Comparison of ENCODE assay signal across 18 mouse cellular contexts in genomic region chr15:93285244-93285643, GRCm38 (mm10). TPM values are rescaled to one million over a fixed set of nuclear protein-coding genes. Genes with fewer than 3 reads are reported as not detected.
DNase-seq lines count a peak whose midpoint lies in the region; ATAC-seq lines count a peak whose summit lies in the region.
"Had no signal": no experiment of that assay in that cellular context is flagged by ENCODE, and none has a peak within 500 bp of the region (broad histone marks: within the 10 kb centered on the region; RNA-seq: fewer than 3 reads in every experiment).

No protein-coding gene starts in this region.

- H3K36me3 ChIP-seq in heart, embryonic 10.5 days = peaks cover 42% of the 10 kb centered on the region
- H3K36me3 ChIP-seq in liver, embryonic 15.5 days (replicated peaks) = 0 out of 2 replicates have a peak, but pooled peaks cover 18% of the 10 kb centered on the region

- DNase-seq in adrenal gland, adult 2 months = peak; percentile 43
- no peak for DNase-seq in adrenal gland, adult 8-10 months
- DNase-seq in heart, postnatal 4 days = peak; percentile 21
- no peak for DNase-seq in heart, embryonic 10.5 days (ENCODE audit: low spot score)
- peak; percentile 36 for DNase-seq in gastrocnemius, postnatal 10 days
- no peak for DNase-seq in lung, adult 18-20 months
- no peak for DNase-seq in layer of hippocampus, postnatal 10 days (ENCODE audit: low spot score in 2 of 2)
- DNase-seq: cerebellum, adult 9-11 months; kidney, adult 2 months; kidney, postnatal 14 days; lung, postnatal 14 days had no signal

- no peak for ATAC-seq in liver, embryonic 15.5 days (ENCODE audit: insufficient read depth)
- ATAC-seq: CD4-positive, CD25-positive, alpha-beta regulatory T cell, adult 4 months; forebrain, embryonic 13.5 days had no signal

- WGBS in heart, embryonic 10.5 days = 79% methylated on average over 15 of the region's 15 CpGs
- WGBS in liver, embryonic 15.5 days (ENCODE audit: insufficient replicate concordance) = 70% methylated on average over 15 of the region's 15 CpGs

- H3K4me2 ChIP-seq in liver, embryonic 15.5 days = peak overlapping the region; percentile 11; the same call in 1 of the 2 replicates
- H3K4me2 ChIP-seq: embryonic facial prominence, embryonic 15.5 days; forebrain, embryonic 13.5 days; limb, embryonic 15.5 days; stomach, embryonic 15.5 days had no signal

- H3K9ac ChIP-seq in liver, embryonic 15.5 days = no peak overlapping the region
- H3K9ac ChIP-seq: embryonic facial prominence, embryonic 15.5 days; forebrain, embryonic 13.5 days; limb, embryonic 15.5 days; stomach, embryonic 15.5 days had no signal

- H3K4me3 ChIP-seq in heart, embryonic 10.5 days = no peak overlapping the region
- H3K4me3 ChIP-seq in liver, embryonic 15.5 days (replicated peaks) = no peak overlapping the region
- H3K4me3 ChIP-seq: embryonic facial prominence, embryonic 15.5 days; forebrain, embryonic 13.5 days; limb, embryonic 15.5 days; stomach, embryonic 15.5 days had no signal

- H3K4me1 ChIP-seq in heart, embryonic 10.5 days = no peaks in the 10 kb centered on the region
- H3K4me1 ChIP-seq in liver, embryonic 15.5 days (replicated peaks) = peaks cover 43% of the 10 kb centered on the region
- H3K4me1 ChIP-seq: embryonic facial prominence, embryonic 15.5 days; forebrain, embryonic 13.5 days; limb, embryonic 15.5 days; stomach, embryonic 15.5 days had no signal

- no peaks in the 10 kb centered on the region for H3K27me3 ChIP-seq in heart, embryonic 10.5 days (ENCODE audit: insufficient read depth, poor library complexity, severe bottlenecking)
- no peaks in the 10 kb centered on the region for H3K27me3 ChIP-seq in liver, embryonic 15.5 days
- H3K27me3 ChIP-seq: embryonic facial prominence, embryonic 15.5 days; forebrain, embryonic 13.5 days; limb, embryonic 15.5 days; stomach, embryonic 15.5 days had no signal

- H3K9me3 ChIP-seq in heart, embryonic 10.5 days = no peaks in the 10 kb centered on the region
- no peaks in the 10 kb centered on the region for H3K9me3 ChIP-seq in liver, embryonic 15.5 days (replicated peaks)
- H3K9me3 ChIP-seq: embryonic facial prominence, embryonic 15.5 days; forebrain, embryonic 13.5 days; G1E; limb, embryonic 15.5 days; stomach, embryonic 15.5 days had no signal

- H3K27ac ChIP-seq in heart, embryonic 10.5 days = no peak overlapping the region
- peak overlapping the region; percentile 42; the same call in 1 of the 2 replicates for H3K27ac ChIP-seq in liver, embryonic 15.5 days (replicated peaks)
- H3K27ac ChIP-seq: embryonic facial prominence, embryonic 15.5 days; forebrain, embryonic 13.5 days; limb, embryonic 15.5 days; stomach, embryonic 15.5 days had no signal

RNA-seq across cellular contexts. Expression of gene Gxylt1, which starts 10.3 kb away (rescaled TPM):
- total RNA-seq in adrenal gland, adult 2 months (2021) = 10 to 100 TPM; 22.5 to 46.4 TPM
- polyA plus RNA-seq in adrenal gland, adult 2 months (2012; rRNA removed) = 1.2 and 2.2 TPM in 2 replicates
- total RNA-seq in adrenal gland, adult 8-10 months (2022) = 10 to 100 TPM; 26.5 to 32.2 (median 31.0) TPM
- 10 to 100 TPM; 14.8 to 16.0 TPM for total RNA-seq in heart, postnatal 4 days (2021)
- polyA plus RNA-seq in heart, embryonic 10.5 days (2016; fragmentation: Nextera tagmentation; extraction: Ambion mirVana) = 14.3 and 17.2 TPM in 2 replicates
- total RNA-seq in gastrocnemius, postnatal 10 days (2021) = 1 to 10 TPM; 8.4 to 9.4 TPM
- 2.8 and 3.1 TPM in 2 replicates for polyA plus RNA-seq in liver, embryonic 15.5 days (2015; fragmentation: Nextera tagmentation; extraction: Ambion mirVana)
- total RNA-seq in layer of hippocampus, postnatal 10 days (2021) = 10 to 100 TPM; 10.5 to 12.0 TPM

RNA-seq across cellular contexts. Expression of gene Yaf2, which starts 51.5 kb away (rescaled TPM):
- 10 to 100 TPM; 41.1 to 41.5 TPM for total RNA-seq in adrenal gland, adult 2 months (2021)
- 29.7 and 29.9 TPM in 2 replicates for polyA plus RNA-seq in adrenal gland, adult 2 months (2012; rRNA removed)
- total RNA-seq in adrenal gland, adult 8-10 months (2022) = 10 to 100 TPM; 39.5 to 41.8 (median 39.8) TPM
- 10 to 100 TPM; 38.6 to 39.5 TPM for total RNA-seq in heart, postnatal 4 days (2021)
- polyA plus RNA-seq in heart, embryonic 10.5 days (2016; fragmentation: Nextera tagmentation; extraction: Ambion mirVana) = 116 and 127 TPM in 2 replicates
- total RNA-seq in gastrocnemius, postnatal 10 days (2021) = 10 to 100 TPM; 16.5 to 18.2 TPM
- 25.9 and 26.5 TPM in 2 replicates for polyA plus RNA-seq in liver, embryonic 15.5 days (2015; fragmentation: Nextera tagmentation; extraction: Ambion mirVana)
- 10 to 100 TPM; 79.8 to 84.7 TPM for total RNA-seq in layer of hippocampus, postnatal 10 days (2021)

Comparison
In these comparisons a context has a peak if more than half of its experiments do, and no peak if none do; other contexts are left out.
1. DNase-seq: peak in adrenal gland, adult 2 months (single experiment), heart, postnatal 4 days (single experiment) and gastrocnemius, postnatal 10 days (single experiment); none in adrenal gland, adult 8-10 months (single experiment), heart, embryonic 10.5 days (single experiment), lung, adult 18-20 months (0 of 2) and layer of hippocampus, postnatal 10 days (0 of 2).